Mouse (Mus musculus) heart, embryonic 11.5 days (tissue): ENCODE data around the gene Nt5c3b. TPM values are rescaled to one million over a fixed set of nuclear protein-coding genes. Genes with fewer than 3 reads are reported as not detected.
A peak's percentile ranks its signal among the peaks of the same experiment; 100 is the strongest.

ENCODE experiments used
- ATAC-seq: fragments of 200-750 bp; cut with Nextera tagmentation; replicated peaks from 2 replicates; pipeline ENCODE4 v1.8.0; 2017; ENCODE audit warnings: moderate library complexity; ENCODE audit not compliant: insufficient number of reproducible peaks, low FRiP score, low TSS enrichment
- H3K27ac ChIP-seq: fragments of 300-500 bp; sonication (generic); 2 replicates; pipeline ENCODE4 v1.5.1; 2014; ENCODE audit warnings: mild to moderate bottlenecking, low read depth, low read length
- H3K27me3 ChIP-seq: fragments of 300-500 bp; sonication (generic); 2 replicates; pipeline ENCODE4 v1.6.1; 2014; ENCODE audit warnings: mild to moderate bottlenecking, low read length, mixed read lengths; ENCODE audit not compliant: control insufficient read depth, insufficient read depth
- H3K36me3 ChIP-seq: fragments of 300-500 bp; sonication (generic); 2 replicates; pipeline ENCODE4 v1.6.1; 2014; ENCODE audit warnings: mild to moderate bottlenecking, low read length, moderate library complexity, mixed read lengths; ENCODE audit not compliant: control insufficient read depth, insufficient read depth
- H3K4me1 ChIP-seq: fragments of 300-500 bp; sonication (generic); 2 replicates; pipeline ENCODE4 v1.6.1; 2014; ENCODE audit warnings: low read length; ENCODE audit not compliant: control insufficient read depth, insufficient read depth
- H3K4me2 ChIP-seq: fragments of 300-500 bp; sonication (generic); 2 replicates; pipeline ENCODE4 v1.6.1; 2014; ENCODE audit warnings: mild to moderate bottlenecking, moderate library complexity
- H3K4me3 ChIP-seq: fragments of 300-500 bp; sonication (generic); 2 replicates; pipeline ENCODE4 v1.5.1; 2014; ENCODE audit warnings: low read depth, low read length
- H3K9ac ChIP-seq: fragments of 300-500 bp; sonication (generic); 2 replicates; pipeline ENCODE4 v1.6.1; 2014; ENCODE audit warnings: mild to moderate bottlenecking, low read depth, low read length, moderate library complexity
- H3K9me3 ChIP-seq: fragments of 300-500 bp; sonication (generic); replicated peaks from 2 replicates; pipeline ENCODE4 v1.6.1; 2016; ENCODE audit warnings: low read length; ENCODE audit not compliant: control insufficient read depth
- whole genome bisulfite sequencing: fragments of 180-500 bp; shearing (Covaris S2); extraction: QIAGEN DNeasy Blood & Tissue Kit; methylation state at CpG from one replicate; pipeline ENCODE4 v1.1.7; 2014; ENCODE audit not compliant: insufficient replicate concordance; 5-methylcytosine and 5-hydroxymethylcytosine counted together
- polyA plus RNA-seq: library from polyadenylated mRNA; unstranded; fragments of >200 nt; fragmentation: Nextera tagmentation; extraction: Ambion mirVana; gene quantifications from 2 replicates; pipeline ENCODE4 v1.2.1, GENCODE M21; 2014

The Nt5c3b gene
- polyA plus RNA-seq, 1 experiment from 2014 or later: 98.8 TPM

DNA sequence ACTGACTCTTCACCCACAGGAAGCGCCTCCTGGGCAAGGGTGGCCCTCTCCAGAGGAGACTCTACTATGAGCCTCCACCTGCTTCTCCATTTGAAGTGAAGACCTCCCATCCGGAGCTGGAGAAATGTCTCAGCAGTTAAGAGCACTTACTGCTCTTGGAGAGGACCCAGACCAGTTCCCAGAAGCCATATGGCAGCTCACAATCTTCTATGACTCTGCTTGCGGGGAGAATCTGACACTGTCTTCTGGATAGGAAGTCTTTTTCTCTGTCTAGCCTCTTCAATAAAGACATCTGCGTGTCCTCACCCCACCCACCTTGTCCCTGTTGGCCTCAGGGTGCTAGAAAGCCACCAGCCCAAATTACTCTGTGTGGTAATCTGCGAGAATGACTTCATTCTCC is 48.6 kb downstream of the Nt5c3b start:
- no peaks in the 10 kb centered on the region for H3K27me3 ChIP-seq
- H3K4me3 ChIP-seq: no peak overlapping the region
- no peaks in the 10 kb centered on the region for H3K36me3 ChIP-seq
- no peak overlapping the region for H3K27ac ChIP-seq
- peaks cover 79% of the 10 kb centered on the region for H3K4me1 ChIP-seq
- no peak overlapping the region for H3K4me2 ChIP-seq
- 79% methylated on average over 5 of the region's 5 CpGs for WGBS
- H3K9ac ChIP-seq: no peak overlapping the region
- no peaks in the 10 kb centered on the region for H3K9me3 ChIP-seq
- ATAC-seq: no peak

DNA sequence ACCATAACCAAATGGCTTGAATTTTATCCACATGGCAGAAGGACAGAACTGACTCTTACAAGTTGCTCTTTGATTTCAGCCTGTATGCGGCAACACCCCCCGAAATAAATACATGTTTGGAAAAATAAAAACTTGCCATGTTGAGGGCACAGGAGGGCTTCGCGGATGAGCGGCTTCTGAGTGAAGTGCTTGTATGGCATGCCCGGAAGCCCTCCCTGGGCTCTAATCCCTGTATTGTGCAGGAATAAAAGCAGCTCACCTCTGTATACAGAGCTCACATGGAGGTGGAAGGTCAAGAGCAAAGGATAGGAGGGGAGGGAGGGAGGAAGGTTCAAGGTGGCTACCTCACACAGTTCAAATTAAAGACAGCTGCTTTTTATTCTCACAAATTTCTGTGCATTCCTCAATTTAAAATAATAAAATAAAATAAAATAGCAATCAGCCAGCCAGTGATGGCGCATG is 49.7 kb downstream of the Nt5c3b start:
- no peak for ATAC-seq
- Histone ChIP-seq H3K27ac (no peak overlapping the region), H3K4me2 (no peak overlapping the region), H3K9ac (no peak overlapping the region), H3K4me1 (peaks cover 89% of the 10 kb centered on the region), H3K9me3 (no peaks in the 10 kb centered on the region), H3K4me3 (no peak overlapping the region), H3K27me3 (no peaks in the 10 kb centered on the region), H3K36me3 (no peaks in the 10 kb centered on the region)
- WGBS: 88% methylated on average over 7 of the region's 7 CpGs

DNA sequence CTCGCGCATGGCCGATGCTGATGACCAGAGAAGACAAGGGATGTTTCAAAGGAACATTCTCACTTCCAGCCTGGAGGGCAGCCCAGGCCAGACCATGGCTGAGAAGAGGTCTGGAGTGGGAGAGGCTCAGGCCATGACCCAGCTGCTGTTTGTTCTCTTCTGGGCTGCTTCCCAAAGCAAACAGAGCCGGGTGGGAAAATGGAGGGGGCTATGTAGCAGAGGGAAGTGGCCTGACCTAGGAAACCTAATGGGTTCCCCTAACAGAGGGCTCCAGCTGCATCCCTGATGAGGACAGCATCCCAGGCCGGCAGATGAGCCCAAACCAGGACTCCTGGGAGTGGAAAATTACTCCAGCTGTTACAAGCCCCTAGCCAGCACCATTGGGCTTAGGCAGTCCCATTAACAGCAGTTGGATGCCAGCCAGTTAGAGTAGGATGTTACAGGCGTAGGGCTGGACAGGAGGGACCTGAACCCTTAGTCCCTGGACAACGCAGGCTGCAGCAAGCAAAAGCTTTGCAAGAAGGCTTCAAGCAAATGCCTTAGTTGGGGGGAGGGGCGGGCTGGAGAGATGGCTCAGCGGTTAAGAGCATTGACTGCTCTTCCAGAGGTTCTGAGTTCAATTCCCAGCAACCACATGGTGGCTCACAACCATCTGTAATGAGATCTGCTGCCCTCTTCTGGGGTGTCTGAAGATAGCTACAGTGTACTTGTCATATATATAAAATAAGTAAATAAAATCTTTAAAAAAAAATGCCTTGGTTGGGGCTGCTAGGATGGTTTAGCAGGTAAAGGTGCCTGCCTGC is 50.3 kb downstream of the Nt5c3b start:
- no peak overlapping the region for H3K4me2 ChIP-seq
- 52% methylated on average over 9 of the region's 9 CpGs for WGBS
- peak overlapping the region; percentile 79; the same call in 1 of the 2 replicates for H3K27ac ChIP-seq
- no peak overlapping the region for H3K9ac ChIP-seq
- no peak overlapping the region for H3K4me3 ChIP-seq
- H3K27me3 ChIP-seq: no peaks in the 10 kb centered on the region
- peaks cover 94% of the 10 kb centered on the region for H3K4me1 ChIP-seq
- no peaks in the 10 kb centered on the region for H3K9me3 ChIP-seq
- no peaks in the 10 kb centered on the region for H3K36me3 ChIP-seq
- peak; percentile 61 for ATAC-seq

DNA sequence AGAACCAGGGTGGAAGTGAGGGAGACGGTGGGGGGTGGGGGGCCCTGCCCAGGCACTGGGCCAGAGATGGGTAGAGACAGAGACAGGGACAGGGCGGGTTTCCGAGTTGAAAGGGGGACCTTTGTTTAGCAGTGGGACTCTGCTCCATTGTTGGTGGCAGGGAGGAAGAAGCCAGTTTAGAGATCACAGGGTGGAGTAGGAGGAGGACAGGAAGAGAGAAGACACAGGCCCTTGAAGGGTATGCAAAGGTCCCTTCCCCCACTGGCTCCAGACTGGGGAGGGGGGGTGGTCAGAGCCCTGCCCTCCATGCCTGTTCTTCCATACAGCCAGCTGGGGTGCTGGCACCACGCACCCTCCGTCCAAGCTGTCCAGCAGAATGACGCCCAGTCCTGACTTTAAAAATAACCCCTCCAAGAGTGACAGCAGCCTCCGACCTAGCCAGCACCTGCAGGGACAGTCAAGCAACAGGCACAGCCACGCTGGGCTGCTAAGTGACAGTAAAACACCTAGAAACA is 51.6 kb downstream of the Nt5c3b start:
- Histone ChIP-seq H3K4me2 (peak overlapping the region; percentile 34), H3K4me1 (peaks cover 83% of the 10 kb centered on the region), H3K9me3 (no peaks in the 10 kb centered on the region), H3K27ac (peak overlapping the region; percentile 79), H3K9ac (0 out of 2 replicates have a peak overlapping the region, but pooled peaks have one; percentile 22), H3K27me3 (no peaks in the 10 kb centered on the region), H3K4me3 (no peak overlapping the region), H3K36me3 (peaks cover 6% of the 10 kb centered on the region; the same call in 1 of the 2 replicates)
- WGBS: 22% methylated on average over 8 of the region's 8 CpGs
- ATAC-seq: no peak; the same call in 1 of the 2 replicates

DNA sequence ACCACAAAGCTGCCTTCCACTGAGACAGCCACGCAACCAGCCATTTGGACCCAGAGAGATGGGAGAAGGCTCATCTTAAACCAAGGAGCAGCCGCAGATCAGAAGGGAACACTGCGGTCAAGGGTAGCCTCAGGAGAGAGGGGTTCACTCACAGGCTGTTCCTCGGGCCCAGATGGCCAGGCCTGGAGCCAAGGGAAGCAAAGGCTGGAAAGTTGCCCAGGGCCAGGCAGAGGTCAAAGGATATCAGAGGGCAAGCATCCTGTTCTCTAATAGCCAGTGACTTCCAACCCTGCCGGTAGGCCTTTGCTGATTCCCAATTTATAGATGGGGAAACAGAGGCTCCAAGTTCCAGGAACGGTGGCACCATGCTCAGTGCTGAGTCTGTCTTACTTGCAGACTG is 53.0 kb downstream of the Nt5c3b start:
- 63% methylated on average over 6 of the region's 6 CpGs for WGBS
- no peak overlapping the region for H3K4me3 ChIP-seq

DNA sequence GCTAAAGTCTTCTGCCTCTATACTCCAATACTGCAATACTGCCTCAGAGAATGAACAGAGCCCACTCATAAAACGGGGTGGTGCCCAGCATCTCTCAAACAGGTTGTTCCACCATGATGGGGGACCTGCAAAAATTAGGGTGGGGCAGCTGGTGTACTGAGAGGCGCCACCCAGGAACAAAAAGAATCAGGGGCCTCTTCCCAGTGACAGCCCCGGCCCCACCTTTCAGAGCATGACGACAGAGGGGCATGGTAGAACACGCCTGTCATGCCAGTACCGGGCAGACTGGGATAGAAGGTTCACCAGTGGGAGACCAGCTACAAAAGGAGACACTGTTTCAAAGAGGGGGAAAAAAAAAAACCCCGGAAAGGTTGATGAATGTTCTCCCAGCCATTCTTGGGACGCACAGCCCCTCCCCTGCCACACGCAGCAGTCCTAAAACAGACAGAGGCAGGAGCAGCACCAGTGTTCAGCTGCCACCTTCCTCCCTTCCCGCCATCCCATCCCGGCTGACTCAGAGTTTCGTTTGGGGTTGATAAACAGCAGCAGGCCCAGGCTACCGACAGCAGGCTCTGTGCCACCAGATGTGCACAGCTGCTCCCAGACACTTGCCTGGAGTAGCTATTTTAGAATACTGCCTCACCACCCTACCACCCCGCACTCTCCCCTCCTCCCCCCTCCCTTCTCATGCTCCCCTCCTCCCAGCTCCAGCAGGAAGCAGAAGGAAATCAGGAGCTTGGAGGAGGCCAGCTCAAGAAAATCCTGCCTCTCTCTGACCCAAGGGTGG is 53.8 kb downstream of the Nt5c3b start:
- H3K9me3 ChIP-seq: no peaks in the 10 kb centered on the region
- H3K27ac ChIP-seq: peak overlapping the region; percentile 81
- 31% methylated on average over 14 of the region's 14 CpGs for WGBS
- 0 out of 2 replicates have a peak, but pooled peaks have one; percentile 31 for ATAC-seq
- peaks cover 19% of the 10 kb centered on the region for H3K36me3 ChIP-seq
- no peaks in the 10 kb centered on the region for H3K27me3 ChIP-seq
- peak overlapping the region; percentile 43; the same call in 1 of the 2 replicates for H3K9ac ChIP-seq
- H3K4me3 ChIP-seq: no peak overlapping the region
- peaks cover 61% of the 10 kb centered on the region for H3K4me1 ChIP-seq
- H3K4me2 ChIP-seq: peak overlapping the region; percentile 55

More for the DNA sequence above, 53.0 kb downstream of the Nt5c3b start:
- ATAC-seq: no peak
- Histone ChIP-seq H3K36me3 (peaks cover 12% of the 10 kb centered on the region), H3K4me1 (peaks cover 69% of the 10 kb centered on the region), H3K4me2 (peak overlapping the region; percentile 55), H3K27ac (peak overlapping the region; percentile 81), H3K9me3 (no peaks in the 10 kb centered on the region), H3K27me3 (no peaks in the 10 kb centered on the region), H3K9ac (peak overlapping the region; percentile 6; the same call in 1 of the 2 replicates)

DNA sequence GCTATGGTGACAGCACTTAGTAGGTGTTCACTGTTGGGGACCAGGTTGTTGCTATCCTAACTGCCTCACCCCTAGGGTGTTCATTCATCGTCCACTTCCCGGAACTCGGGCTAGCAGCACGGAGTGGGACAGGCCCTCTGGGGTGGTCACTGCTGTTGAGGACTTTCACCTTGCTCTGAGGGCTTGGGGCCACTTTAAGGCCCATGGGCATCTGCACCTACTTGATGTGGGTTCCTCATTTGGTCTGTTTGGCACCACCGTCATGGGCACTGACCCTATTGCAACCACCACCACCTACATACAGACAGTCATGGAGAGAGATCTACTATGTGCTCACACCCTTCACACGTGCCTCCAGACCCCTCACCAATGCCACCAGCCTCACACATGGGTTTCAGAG is 54.5 kb downstream of the Nt5c3b start:
- Histone ChIP-seq H3K27me3 (no peaks in the 10 kb centered on the region), H3K4me1 (peaks cover 55% of the 10 kb centered on the region), H3K4me3 (no peak overlapping the region), H3K27ac (peak overlapping the region; percentile 81), H3K4me2 (no peak overlapping the region), H3K36me3 (peaks cover 24% of the 10 kb centered on the region), H3K9ac (0 out of 2 replicates have a peak overlapping the region, but pooled peaks have one; percentile 43), H3K9me3 (no peaks in the 10 kb centered on the region)
- no peak for ATAC-seq
- 85% methylated on average over 6 of the region's 6 CpGs for WGBS

DNA sequence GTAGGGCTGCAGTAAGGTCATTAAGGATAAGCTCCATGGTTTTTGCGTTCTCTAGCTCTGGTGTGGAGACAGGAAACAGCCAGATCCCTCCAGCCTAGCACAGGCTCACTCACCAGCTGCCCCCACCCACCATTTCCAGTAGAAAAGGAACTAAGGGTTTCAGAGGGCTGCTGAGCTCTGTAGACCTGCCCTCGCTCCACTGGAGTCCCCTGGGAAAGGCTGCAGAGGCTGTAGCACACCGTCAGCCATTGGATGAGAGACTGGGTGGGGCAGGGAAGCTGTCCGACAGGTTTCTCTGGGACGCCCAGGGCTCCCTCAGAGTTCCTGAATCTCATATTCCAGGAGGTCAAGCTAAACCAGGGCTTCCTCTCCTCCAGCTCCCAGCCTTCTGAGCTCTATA is 55.0 kb downstream of the Nt5c3b start:
- no peak for ATAC-seq
- no peaks in the 10 kb centered on the region for H3K9me3 ChIP-seq
- no peak overlapping the region for H3K4me3 ChIP-seq
- H3K27ac ChIP-seq: no peak overlapping the region
- no peak overlapping the region for H3K9ac ChIP-seq
- H3K36me3 ChIP-seq: peaks cover 29% of the 10 kb centered on the region
- 59% methylated on average over 5 of the region's 5 CpGs for whole genome bisulfite sequencing
- no peak overlapping the region for H3K4me2 ChIP-seq
- H3K4me1 ChIP-seq: peaks cover 51% of the 10 kb centered on the region
- H3K27me3 ChIP-seq: no peaks in the 10 kb centered on the region
